Mouse (Mus musculus): ENCODE measurements around the gene Gm16513. TPM values are rescaled to one million over a fixed set of nuclear protein-coding genes. Genes with fewer than 3 reads are reported as not detected.
"Not testable (repeated sequence)": the region's sequence is repeated elsewhere in the genome, so short reads cannot be mapped to it uniquely, and the experiment has no call there.

Gene Gm16513
- total RNA-seq (2021): not detected
- long read RNA-seq: 0 reads

- DNase-seq (ENCODE audit: low spot score in 2 of 2): not testable (repeated sequence)
Measured at GRCm38 (mm10) chr5:95182324-95182723, at the start of gene Gm16513. Gene Gm16513 (plus strand): TSS chr5:95182624.

Other genes starting within 250 kb of the Gm16513 start
- gene Gm6367, start 194.0 kb upstream of the Gm16513 start, total RNA-seq (2021): not detected
- not detected for gene Gm7942, start 75.7 kb upstream of the Gm16513 start, total RNA-seq (2021)
- gene Gm10424, start 90.1 kb downstream of the Gm16513 start, total RNA-seq (2021): not detected
- gene Gm3259, start 123.3 kb downstream of the Gm16513 start, total RNA-seq (2021): not detected